Mouse (Mus musculus): ENCODE measurements around the gene Sept1. TPM values are rescaled to one million over a fixed set of nuclear protein-coding genes. Genes with fewer than 3 reads are reported as not detected.
"Not testable (repeated sequence)": the region's sequence is repeated elsewhere in the genome, so short reads cannot be mapped to it uniquely, and the experiment has no call there.

Sept1 gene
- total RNA-seq, 2 experiments from 2014 or later, result 6.0 to 6.1 TPM

GRCm38 (mm10) chr7:127255965-127256364 lies 23.0 kb upstream of the Sept1 start:
- intact Hi-C loops (cut with DNase I), result no loop called here
- DNase-seq (ENCODE audit: extremely low spot score in 1 of 2, low spot score in 2 of 2), result no peak

GRCm38 (mm10) chr7:127255008-127255407 lies 22.1 kb upstream of the Sept1 start:
- no peak for DNase-seq (ENCODE audit: extremely low spot score in 1 of 2, low spot score in 2 of 2)
- intact Hi-C loops (cut with DNase I), result no loop called here

DNA sequence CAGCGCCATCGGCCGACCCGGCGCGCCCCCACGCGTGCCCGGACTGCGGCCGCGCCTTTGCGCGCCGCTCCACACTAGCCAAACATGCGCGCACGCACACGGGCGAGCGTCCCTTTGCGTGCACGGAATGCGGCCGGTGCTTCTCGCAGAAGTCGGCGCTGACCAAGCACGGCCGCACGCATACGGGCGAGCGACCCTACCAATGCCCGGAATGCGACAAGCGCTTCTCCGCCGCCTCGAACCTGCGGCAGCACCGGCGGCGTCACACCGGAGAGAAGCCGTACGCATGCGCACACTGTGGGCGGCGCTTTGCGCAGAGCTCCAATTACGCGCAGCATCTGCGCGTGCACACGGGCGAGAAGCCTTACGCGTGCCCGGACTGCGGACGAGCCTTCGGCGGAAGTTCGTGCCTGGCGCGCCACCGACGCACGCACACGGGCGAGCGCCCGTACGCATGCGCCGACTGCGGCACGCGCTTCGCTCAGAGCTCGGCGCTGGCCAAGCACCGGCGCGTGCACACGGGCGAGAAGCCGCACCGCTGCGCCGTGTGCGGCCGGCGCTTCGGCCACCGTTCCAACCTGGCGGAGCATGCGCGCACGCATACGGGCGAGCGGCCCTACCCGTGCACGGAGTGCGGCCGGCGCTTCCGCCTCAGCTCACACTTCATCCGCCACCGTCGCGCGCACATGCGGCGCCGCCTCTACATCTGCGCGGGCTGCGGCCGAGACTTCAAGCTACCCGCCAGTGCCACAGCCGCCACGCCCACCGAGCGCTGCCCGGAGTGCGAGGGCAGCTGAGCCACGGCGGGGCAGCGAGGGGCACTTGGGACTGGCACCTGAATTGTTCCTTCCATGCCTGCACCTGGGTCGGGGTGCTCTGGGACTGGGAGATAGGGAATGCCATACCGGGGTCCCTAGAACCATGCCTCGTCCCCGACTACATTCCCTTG lies 21.2 kb upstream of the Sept1 start:
- intact Hi-C loops (cut with DNase I), result no loop called here
- DNase-seq (ENCODE audit: extremely low spot score in 1 of 2, low spot score in 2 of 2), result peak; percentile 93 to 98

DNA sequence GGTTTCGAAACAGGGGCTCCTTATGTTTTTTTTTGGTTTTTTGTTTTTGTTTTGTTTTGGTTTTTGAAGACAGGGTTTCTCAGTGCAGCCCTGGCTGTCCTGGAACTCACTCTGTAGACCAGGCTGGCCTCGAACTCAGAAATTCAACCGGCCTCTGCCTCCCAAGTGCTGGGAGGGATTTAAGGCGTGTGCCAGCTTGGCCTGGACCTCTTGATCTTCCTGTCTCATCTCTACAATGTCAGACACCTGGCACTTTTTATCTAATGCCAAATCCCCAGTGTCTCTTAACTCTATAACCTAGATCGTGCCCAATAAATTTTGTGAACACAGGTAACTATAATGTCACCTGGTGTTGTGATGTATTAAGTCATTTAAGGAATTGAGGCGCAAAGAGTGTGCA lies 20.4 kb upstream of the Sept1 start:
- intact Hi-C loops (cut with DNase I), result no loop called here
- no peak for DNase-seq (ENCODE audit: extremely low spot score in 1 of 2, low spot score in 2 of 2)

DNA sequence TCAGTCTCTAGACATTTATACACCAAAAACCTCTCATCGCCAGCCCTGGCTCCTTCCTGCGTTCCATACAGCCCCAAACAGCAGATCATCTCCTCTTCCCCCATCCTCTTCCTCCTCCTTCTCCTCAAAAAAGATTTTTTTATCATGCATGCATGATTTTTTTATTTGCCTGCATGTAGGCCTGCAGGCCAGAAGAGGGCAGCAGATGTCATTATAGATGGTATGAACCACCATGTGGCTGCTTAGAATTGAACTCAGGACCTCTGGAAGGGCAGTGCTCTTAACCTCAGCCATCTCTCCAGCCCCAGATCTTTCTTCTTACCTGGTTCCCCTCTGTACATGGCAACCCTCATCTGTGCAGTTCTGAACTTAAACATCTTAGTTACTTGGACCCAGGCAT lies 19.5 kb upstream of the Sept1 start:
- no peak for DNase-seq (ENCODE audit: extremely low spot score in 1 of 2, low spot score in 2 of 2)
- intact Hi-C loops (cut with DNase I), result no loop called here

GRCm38 (mm10) chr7:127250511-127250910 lies 17.6 kb upstream of the Sept1 start:
- DNase-seq (ENCODE audit: extremely low spot score in 1 of 2, low spot score in 2 of 2); intact Hi-C loops (cut with DNase I): not testable (repeated sequence)

DNA sequence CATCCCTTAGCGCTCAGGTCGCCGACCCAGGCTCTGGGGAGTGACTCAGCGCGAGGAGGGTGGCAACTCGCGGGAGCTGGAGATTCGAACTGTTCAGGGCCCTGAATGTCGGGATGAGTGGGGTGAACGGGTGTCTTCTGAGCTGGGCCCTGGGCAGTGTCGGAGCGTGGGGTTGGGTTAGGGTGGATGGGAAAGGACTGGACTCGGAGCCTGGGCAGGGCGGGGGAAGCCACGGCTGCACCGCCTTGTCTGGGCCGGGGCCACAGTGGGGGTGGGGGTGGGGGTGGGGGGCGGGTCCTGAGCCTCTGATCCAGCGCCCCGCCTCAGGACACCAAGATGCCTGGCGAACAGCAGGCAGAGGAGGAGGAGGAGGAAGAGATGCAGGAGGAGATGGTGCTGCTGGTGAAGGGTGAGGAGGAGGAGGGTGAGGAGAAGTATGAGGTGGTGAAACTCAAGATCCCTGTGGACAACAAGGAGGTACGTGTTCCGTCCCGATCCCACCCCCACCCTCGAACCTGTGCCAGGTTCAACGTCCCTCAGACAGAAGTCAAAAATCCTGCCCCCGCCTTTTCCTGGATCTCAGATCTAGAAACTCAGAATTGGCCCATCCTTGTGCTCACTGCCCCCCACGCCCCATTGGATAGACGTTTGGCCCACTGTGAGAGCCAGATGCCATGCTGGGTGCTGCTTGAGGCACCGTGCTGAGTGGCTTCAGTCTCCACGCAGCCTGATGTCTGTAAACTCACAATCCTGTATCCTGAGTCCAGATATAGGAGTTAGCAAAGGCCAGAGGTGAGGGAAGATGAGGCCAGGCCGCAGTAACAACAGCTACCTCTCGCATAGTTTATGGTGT lies 12.0 kb upstream of the Sept1 start:
- intact Hi-C loops (cut with DNase I), result no loop called here
- DNase-seq (ENCODE audit: extremely low spot score in 1 of 2, low spot score in 2 of 2), result peak in 1 of 2 experiments; percentile 74

- intact Hi-C loops (cut with DNase I), result no loop called here
- DNase-seq (ENCODE audit: extremely low spot score in 1 of 2, low spot score in 2 of 2), result peak; percentile 87 to 99
Observed at GRCm38 (mm10) chr7:127243870-127244657, 11.1 kb upstream of the Sept1 start, which contains the start of gene Zfp771. Gene Zfp771, plus strand, starts transcription at chr7:127244274.

GRCm38 (mm10) chr7:127243361-127243867 lies 10.5 kb upstream of the Sept1 start:
- DNase-seq (ENCODE audit: extremely low spot score in 1 of 2, low spot score in 2 of 2), result no peak
- intact Hi-C loops (cut with DNase I), result no loop called here

DNA sequence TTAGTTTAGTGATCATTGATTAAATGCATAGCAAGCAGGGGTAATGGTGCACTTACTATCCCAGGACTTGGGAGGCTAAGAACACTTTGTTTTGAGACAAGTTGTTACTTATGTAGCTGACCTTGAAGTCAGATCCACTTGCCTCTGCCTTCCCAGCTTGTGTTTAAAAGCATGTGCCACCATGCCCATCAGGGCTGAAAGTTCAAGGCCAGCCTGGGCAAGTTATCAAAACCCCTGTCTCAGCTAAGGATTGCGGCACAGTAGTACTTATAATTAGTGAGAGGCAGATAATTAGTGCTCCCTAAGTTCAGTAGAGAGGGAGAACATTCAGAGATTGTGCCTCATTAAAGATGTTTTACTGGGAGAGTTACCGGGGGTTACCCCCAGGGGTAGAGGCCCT lies 1.8 kb upstream of the Sept1 start:
- intact Hi-C loops (cut with DNase I), result no loop called here
- DNase-seq (ENCODE audit: extremely low spot score in 1 of 2, low spot score in 2 of 2), result no peak

DNA sequence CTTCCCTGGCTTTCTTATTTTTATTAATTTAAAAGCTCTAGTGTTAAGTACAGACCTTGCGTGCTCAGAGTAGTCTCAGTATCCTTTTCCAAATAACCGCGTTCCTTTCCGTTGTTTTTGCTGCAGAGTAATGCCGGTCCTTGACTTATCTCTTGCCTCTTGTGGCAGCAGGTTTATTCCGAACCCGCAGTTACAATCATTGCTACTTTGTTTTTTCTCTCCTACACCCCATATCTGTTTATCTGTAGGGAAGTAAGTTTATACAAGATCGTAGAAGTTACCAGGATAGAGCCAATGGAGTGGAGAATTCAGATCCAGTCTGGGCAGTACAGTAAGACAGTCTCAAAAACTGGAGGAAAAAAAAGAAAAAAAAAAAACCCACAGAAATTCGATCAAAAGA lies 835 bp upstream of the Sept1 start:
- intact Hi-C loops (cut with DNase I), result no loop called here
- DNase-seq (ENCODE audit: extremely low spot score in 1 of 2, low spot score in 2 of 2), result no peak

- no peak for DNase-seq (ENCODE audit: extremely low spot score in 1 of 2, low spot score in 2 of 2)
- intact Hi-C loops (cut with DNase I), result no loop called here
Observed at GRCm38 (mm10) chr7:127233368-127233749, 429 bp upstream of the Sept1 start.

DNA sequence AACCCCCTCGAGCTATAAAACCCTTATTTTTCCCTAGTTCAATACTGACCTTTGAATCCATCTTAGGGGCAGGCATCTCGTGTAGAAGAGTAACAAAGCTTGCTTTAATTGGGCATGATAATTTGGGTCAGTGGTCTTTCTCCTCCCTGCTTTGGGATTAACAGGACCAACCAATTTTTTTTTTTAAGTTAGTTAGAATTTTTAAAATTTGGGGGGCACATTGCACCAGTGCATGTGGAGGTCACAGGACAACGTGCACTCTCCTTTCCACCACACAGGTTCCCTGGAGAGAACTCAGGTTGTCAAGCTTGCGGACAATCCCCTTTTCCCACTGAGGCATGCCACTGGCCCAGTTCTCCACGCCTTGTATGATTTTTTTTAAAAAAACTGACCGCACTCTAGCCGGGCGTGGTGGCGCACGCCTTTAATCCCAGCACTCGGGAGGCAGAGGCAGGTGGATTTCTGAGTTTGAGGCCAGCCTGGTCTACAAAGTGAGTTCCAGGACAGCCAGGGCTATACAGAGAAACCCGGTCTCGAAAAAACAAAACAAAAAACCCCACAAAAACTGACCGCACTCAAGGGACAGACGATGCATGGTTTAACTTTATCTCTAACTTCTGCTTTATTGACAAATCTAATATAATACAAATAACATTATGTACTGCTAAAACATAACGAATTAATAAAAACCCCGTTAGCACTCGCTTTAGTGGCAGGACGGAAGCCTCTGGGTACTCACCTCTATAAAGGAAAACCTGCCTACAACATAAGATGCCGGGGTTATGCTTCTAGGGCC lies 906 bp downstream of the Sept1 start:
- intact Hi-C loops (cut with DNase I), result no loop called here
- DNase-seq (ENCODE audit: extremely low spot score in 1 of 2, low spot score in 2 of 2), result no peak

DNA sequence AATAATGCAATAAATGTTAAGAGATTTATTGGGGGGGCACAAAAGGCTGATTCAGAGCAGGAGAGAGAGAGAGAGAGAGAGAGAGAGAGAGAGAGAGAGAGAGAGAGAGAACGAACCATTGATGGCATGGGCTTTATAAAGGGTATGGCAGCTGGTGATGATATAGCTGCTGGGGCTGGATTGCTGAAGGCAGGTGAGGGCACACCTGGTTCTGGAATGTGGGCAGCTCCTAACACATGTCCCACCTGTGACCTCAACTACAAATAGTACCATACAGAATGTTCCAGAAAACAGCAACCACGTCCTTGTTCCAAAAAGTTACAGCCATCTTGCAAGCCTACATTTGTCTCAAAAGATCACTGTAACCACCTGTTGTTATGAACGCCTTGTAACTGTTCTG lies 1.6 kb downstream of the Sept1 start:
- intact Hi-C loops (cut with DNase I), result no loop called here

GRCm38 (mm10) chr7:127228615-127229303 lies 4.2 kb downstream of the Sept1 start:
- peak; percentile 68 to 84 for DNase-seq (ENCODE audit: extremely low spot score in 1 of 2, low spot score in 2 of 2)
- intact Hi-C loops (cut with DNase I), result no loop called here

More for the DNA sequence above, 1.6 kb downstream of the Sept1 start:
- DNase-seq (ENCODE audit: extremely low spot score in 1 of 2, low spot score in 2 of 2), result no peak

- intact Hi-C loops (cut with DNase I), result no loop called here
- no peak for DNase-seq (ENCODE audit: extremely low spot score in 1 of 2, low spot score in 2 of 2)
Observed at GRCm38 (mm10) chr7:127225147-127225995, 7.6 kb downstream of the Sept1 start.

GRCm38 (mm10) chr7:127224616-127225015 lies 8.3 kb downstream of the Sept1 start:
- intact Hi-C loops (cut with DNase I), result no loop called here
- DNase-seq (ENCODE audit: extremely low spot score in 1 of 2, low spot score in 2 of 2), result no peak
